Mouse (Mus musculus) midbrain, embryonic 13.5 days (tissue): Measurements from ENCODE around the gene 1700122O11Rik. TPM values are rescaled to one million over a fixed set of nuclear protein-coding genes. Genes with fewer than 3 reads are reported as not detected.

Experiments used
- ATAC-seq: fragments of 200-750 bp; cut with Nextera tagmentation; 2 replicates; pipeline ENCODE4 v1.8.0; 2017; ENCODE audit warnings: mild to moderate bottlenecking, moderate TSS enrichment, moderate library complexity
- H3K27ac ChIP-seq: fragments of 300-500 bp; sonication (generic); 2 replicates; pipeline ENCODE4 v1.5.1; 2015; ENCODE audit warnings: inconsistent platforms, mild to moderate bottlenecking, moderate library complexity
- H3K27me3 ChIP-seq: fragments of 300-500 bp; sonication (generic); 2 replicates; pipeline ENCODE4 v1.6.1; 2015; ENCODE audit warnings: mild to moderate bottlenecking, inconsistent platforms
- H3K36me3 ChIP-seq: fragments of 300-500 bp; sonication (generic); 2 replicates; pipeline ENCODE4 v1.6.1; 2015; ENCODE audit warnings: mild to moderate bottlenecking, inconsistent platforms
- H3K4me1 ChIP-seq: fragments of 300-500 bp; sonication (generic); replicated peaks from 2 replicates; pipeline ENCODE4 v1.6.1; 2015; ENCODE audit warnings: inconsistent platforms
- H3K4me2 ChIP-seq: fragments of 300-500 bp; sonication (generic); replicated peaks from 2 replicates; pipeline ENCODE4 v1.6.1; 2015; ENCODE audit warnings: moderate library complexity, mild to moderate bottlenecking, inconsistent platforms
- H3K4me3 ChIP-seq: fragments of 300-500 bp; sonication (generic); replicated peaks from 2 replicates; pipeline ENCODE4 v1.5.1; 2015; ENCODE audit warnings: mild to moderate bottlenecking, inconsistent platforms
- H3K9ac ChIP-seq: fragments of 300-500 bp; sonication (generic); replicated peaks from 2 replicates; pipeline ENCODE4 v1.6.1; 2015; ENCODE audit warnings: mild to moderate bottlenecking, inconsistent platforms
- H3K9me3 ChIP-seq: fragments of 300-500 bp; sonication (generic); 2 replicates; pipeline ENCODE4 v1.6.1; 2016; ENCODE audit warnings: mild to moderate bottlenecking, inconsistent platforms
- WGBS: fragments of 180-500 bp; shearing (Covaris S2); methylation state at CpG from one replicate; pipeline ENCODE4 v1.1.7; 2015; 5-methylcytosine and 5-hydroxymethylcytosine counted together
- polyA plus RNA-seq: library from polyadenylated mRNA; unstranded; fragments of >200 nt; fragmentation: Nextera tagmentation; extraction: Ambion mirVana; gene quantifications from 2 replicates; pipeline ENCODE4 v1.2.1, GENCODE M21; 2015

Gene 1700122O11Rik
- polyA plus RNA-seq, 1 experiment from 2014 or later = not detected

DNA sequence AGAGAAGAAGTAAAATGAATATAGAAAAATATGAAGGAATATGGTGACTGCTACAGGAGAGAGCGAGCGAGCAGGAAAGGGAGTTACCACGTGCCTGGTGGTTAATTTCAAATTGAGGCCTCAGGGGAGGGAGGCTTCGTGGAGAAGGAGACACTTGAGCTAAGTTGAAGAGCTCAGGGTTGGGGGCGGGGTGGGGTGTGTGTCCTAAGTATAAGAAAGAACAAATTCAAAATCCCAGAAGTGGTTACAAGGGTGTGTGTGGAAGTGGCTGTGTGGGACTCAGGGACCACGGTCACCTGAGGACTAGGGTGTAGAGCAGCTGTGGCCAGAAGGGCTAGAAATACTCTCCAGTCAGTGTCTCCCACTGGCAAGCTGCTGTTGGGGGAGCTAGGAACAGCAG, 38.7 kb downstream of the 1700122O11Rik start:
- no peak overlapping the region for H3K4me3 ChIP-seq
- H3K4me2 ChIP-seq = no peak overlapping the region
- peaks cover 14% of the 10 kb centered on the region for H3K4me1 ChIP-seq
- no peak for ATAC-seq
- no peak overlapping the region for H3K27ac ChIP-seq
- 69% methylated on average over 6 of the region's 6 CpGs for WGBS
- no peaks in the 10 kb centered on the region for H3K36me3 ChIP-seq
- 0 out of 2 replicates have a peak, but pooled peaks cover 7% of the 10 kb centered on the region for H3K27me3 ChIP-seq
- H3K9me3 ChIP-seq = no peaks in the 10 kb centered on the region
- no peak overlapping the region; the same call in 1 of the 2 replicates for H3K9ac ChIP-seq

DNA sequence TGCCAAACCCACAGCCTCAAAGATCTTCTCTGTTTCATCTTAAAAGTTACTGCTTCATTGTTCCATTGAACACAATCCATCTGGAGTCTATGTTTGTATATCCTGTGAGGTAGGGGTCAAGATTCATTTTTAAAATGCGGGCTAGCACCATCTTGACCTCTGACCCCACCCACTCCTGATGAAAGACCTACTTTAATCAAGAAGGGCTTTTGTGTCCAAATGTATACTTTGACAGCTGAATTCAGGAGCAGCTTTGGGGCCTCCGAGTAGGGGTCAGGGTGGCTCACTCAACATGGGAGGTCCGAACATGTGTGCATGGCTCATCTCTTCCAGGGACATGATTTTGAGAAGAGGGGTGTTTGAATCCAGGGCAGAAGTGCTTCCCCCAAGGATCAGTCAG, 40.3 kb downstream of the 1700122O11Rik start:
- Histone ChIP-seq H3K4me1 (peaks cover 14% of the 10 kb centered on the region), H3K36me3 (no peaks in the 10 kb centered on the region), H3K4me3 (no peak overlapping the region), H3K9me3 (no peaks in the 10 kb centered on the region), H3K27me3 (0 out of 2 replicates have a peak, but pooled peaks cover 7% of the 10 kb centered on the region), H3K4me2 (no peak overlapping the region), H3K9ac (no peak overlapping the region), H3K27ac (no peak overlapping the region)
- WGBS = 20% methylated on average over 3 of the region's 3 CpGs
- no peak for ATAC-seq

DNA sequence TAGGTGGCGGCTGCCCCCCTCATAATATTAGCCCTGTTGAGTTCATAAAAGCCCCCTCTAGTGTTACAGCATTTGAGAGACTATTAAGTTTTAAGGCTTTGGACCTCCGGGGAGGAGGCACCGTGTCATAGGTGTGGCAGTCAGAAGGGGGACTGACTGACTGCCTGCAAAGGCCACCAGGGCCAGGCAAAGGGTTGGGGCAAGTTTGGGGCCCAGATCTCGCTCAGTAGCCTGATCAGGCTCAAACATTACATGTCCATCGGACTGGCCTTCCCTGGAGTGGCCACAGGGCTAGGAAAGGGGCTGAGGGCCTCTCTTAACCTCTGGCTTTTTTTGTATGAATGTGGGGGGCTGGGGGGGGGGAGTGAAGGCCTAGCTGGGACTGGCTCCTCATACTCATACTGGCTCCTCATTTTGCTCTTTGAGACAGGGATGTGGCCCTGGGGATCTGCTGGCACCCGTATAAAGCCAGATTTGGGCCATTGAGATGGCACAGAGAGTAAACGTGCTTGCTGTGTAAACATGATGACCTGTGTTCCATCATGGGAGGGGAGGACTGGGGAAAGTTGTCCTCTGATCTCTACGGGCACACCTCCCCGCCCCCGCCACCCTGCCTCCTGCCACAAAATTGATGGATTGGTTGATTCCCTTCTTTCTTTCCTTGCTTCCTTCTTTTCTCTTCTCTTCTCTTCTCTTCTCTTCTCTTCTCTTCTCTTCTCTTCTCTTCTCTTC, 47.5 kb downstream of the 1700122O11Rik start:
- H3K36me3 ChIP-seq = no peaks in the 10 kb centered on the region
- peak overlapping the region; percentile 46; the same call in 1 of the 2 replicates for H3K27ac ChIP-seq
- H3K4me3 ChIP-seq = no peak overlapping the region
- 45% methylated on average over 10 of the region's 10 CpGs for WGBS
- no peaks in the 10 kb centered on the region; the same call in 1 of the 2 replicates for H3K27me3 ChIP-seq
- no peaks in the 10 kb centered on the region for H3K9me3 ChIP-seq
- ATAC-seq = peak; percentile 31
- H3K4me1 ChIP-seq = peaks cover 19% of the 10 kb centered on the region
- H3K4me2 ChIP-seq = 0 out of 2 replicates have a peak overlapping the region, but pooled peaks have one; percentile 3
- H3K9ac ChIP-seq = no peak overlapping the region

DNA sequence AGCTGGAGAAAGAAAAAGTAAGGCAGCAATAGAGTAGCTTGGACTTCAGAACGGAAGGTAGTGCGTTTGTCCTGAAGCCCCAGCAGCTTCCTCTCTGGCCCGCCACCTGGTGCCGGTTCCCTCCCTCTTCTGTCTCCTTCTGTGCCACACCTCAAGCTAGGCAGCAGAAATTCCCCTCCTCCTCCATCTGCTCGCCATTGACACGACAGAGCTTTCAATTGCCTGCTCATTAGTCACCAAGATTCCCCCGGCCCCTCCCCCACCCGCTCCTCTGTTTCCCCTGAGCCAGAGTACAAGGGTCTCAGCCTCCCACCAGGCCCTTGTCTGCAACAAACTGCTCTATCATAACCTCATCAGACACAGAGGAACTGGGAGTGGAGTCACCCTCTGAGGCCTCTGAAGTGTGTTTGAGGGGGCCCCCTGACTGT, 48.1 kb downstream of the 1700122O11Rik start:
- peak overlapping the region; percentile 46; the same call in 1 of the 2 replicates for H3K27ac ChIP-seq
- peak; percentile 81 for ATAC-seq
- peaks cover 19% of the 10 kb centered on the region for H3K4me1 ChIP-seq
- H3K4me3 ChIP-seq = no peak overlapping the region
- H3K36me3 ChIP-seq = no peaks in the 10 kb centered on the region
- H3K4me2 ChIP-seq = 0 out of 2 replicates have a peak overlapping the region, but pooled peaks have one; percentile 3
- H3K9me3 ChIP-seq = no peaks in the 10 kb centered on the region
- no peak overlapping the region for H3K9ac ChIP-seq
- WGBS = under 1% methylated on average over 8 of the region's 8 CpGs
- H3K27me3 ChIP-seq = no peaks in the 10 kb centered on the region; the same call in 1 of the 2 replicates

DNA sequence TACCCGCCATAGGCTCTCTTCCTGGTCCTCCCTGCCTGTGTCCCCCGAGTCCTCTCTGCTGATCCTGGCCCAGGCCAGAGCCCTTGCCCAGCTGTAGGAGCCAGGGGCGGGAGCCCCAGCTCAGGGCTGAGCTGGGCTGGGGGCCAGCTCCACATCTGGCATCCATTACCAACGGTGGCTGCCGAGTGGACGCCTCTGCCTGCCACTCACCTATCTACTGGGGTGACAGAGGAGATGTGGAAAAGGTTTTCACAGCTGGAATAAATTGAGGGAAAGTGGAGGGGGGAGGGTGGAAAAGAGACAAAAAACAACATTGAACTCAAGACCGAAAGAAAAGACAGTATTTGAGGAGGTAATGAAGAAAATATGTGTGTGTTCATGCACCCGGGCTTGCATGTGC, 49.3 kb downstream of the 1700122O11Rik start:
- Histone ChIP-seq H3K27me3 (no peaks in the 10 kb centered on the region; the same call in 1 of the 2 replicates), H3K4me2 (no peak overlapping the region), H3K9me3 (no peaks in the 10 kb centered on the region), H3K4me1 (peaks cover 19% of the 10 kb centered on the region), H3K4me3 (no peak overlapping the region), H3K27ac (no peak overlapping the region), H3K9ac (no peak overlapping the region), H3K36me3 (no peaks in the 10 kb centered on the region)
- no peak for ATAC-seq
- WGBS = 58% methylated on average over 8 of the region's 8 CpGs

DNA sequence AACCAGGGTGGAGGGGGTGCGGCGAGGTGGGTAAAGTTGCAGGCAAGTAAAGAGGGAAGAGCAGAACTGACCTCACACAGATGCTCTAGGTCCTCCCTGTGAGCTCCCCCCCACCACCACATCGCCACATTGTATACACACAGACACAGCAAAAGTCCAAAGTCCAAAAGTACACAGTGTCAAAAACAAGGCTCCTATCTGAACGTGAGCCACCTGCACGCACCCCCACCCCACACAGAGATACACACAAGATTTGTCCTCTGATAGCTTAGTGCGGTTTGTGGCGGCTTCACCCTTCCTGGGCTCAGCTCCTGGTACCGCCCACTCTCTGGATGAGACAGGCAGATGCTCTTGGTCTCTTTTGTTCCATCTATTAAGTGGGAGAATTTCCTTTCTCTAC, 50.0 kb downstream of the 1700122O11Rik start:
- Histone ChIP-seq H3K4me2 (no peak overlapping the region), H3K4me1 (peaks cover 20% of the 10 kb centered on the region), H3K36me3 (no peaks in the 10 kb centered on the region), H3K4me3 (no peak overlapping the region), H3K27ac (no peak overlapping the region), H3K9me3 (no peaks in the 10 kb centered on the region), H3K27me3 (no peaks in the 10 kb centered on the region; the same call in 1 of the 2 replicates), H3K9ac (no peak overlapping the region)
- WGBS = 88% methylated on average over 8 of the region's 8 CpGs
- ATAC-seq = no peak

Other genes starting within 250 kb of the 1700122O11Rik start
- gene Mdfi, start 203.6 kb downstream of the 1700122O11Rik start, polyA plus RNA-seq = 2.8 and 4.4 TPM in 2 replicates
- gene Foxp4, start 113.6 kb downstream of the 1700122O11Rik start, polyA plus RNA-seq = 16.0 and 25.2 TPM in 2 replicates
- gene 1700067P10Rik, start 51.0 kb upstream of the 1700122O11Rik start, polyA plus RNA-seq = 0.34 TPM in 1 of 2 replicates, not detected in the other
- not detected in 2 replicates for gene 9830107B12Rik, start 108.0 kb upstream of the 1700122O11Rik start, polyA plus RNA-seq
- gene A530064D06Rik, start 129.0 kb upstream of the 1700122O11Rik start, polyA plus RNA-seq = not detected in 2 replicates
- gene Trem1, start 194.5 kb upstream of the 1700122O11Rik start, polyA plus RNA-seq = not detected in 2 replicates
- not detected in 2 replicates for gene Trem3, start 209.5 kb upstream of the 1700122O11Rik start, polyA plus RNA-seq
- 0.20 and 0.30 TPM in 2 replicates for gene Treml4, start 226.0 kb upstream of the 1700122O11Rik start, polyA plus RNA-seq